In genomic region chr7:141482531-141483024, GRCm38 (mm10) we compare ENCODE assay signal across 10 mouse cellular contexts. TPM values are rescaled to one million over a fixed set of nuclear protein-coding genes. Genes with fewer than 3 reads are reported as not detected.
DNase-seq lines count a peak whose midpoint lies in the region; ATAC-seq and TF ChIP-seq lines count a peak whose summit lies in the region.
"Had no signal": no experiment of that assay in that cellular context is flagged by ENCODE, and none has a peak within 500 bp of the region (broad histone marks: within the 10 kb centered on the region; RNA-seq: fewer than 3 reads in every experiment).

No protein-coding gene starts in this region.

- peaks cover 30% of the 10 kb centered on the region for H3K4me1 ChIP-seq in kidney, embryonic 16.5 days (ENCODE audit: insufficient read depth, low read length)
- peaks cover 36% of the 10 kb centered on the region for H3K4me1 ChIP-seq in embryonic facial prominence, embryonic 12.5 days
- H3K4me1 ChIP-seq in hindbrain, embryonic 16.5 days (ENCODE audit: control insufficient read depth, insufficient read depth, low read depth, low read length): peaks cover 36% of the 10 kb centered on the region
- peaks cover 15% of the 10 kb centered on the region; the same call in 1 of the 2 replicates for H3K4me1 ChIP-seq in midbrain, postnatal 0 days (ENCODE audit: insufficient read depth, low read length)

- H3K9me3 ChIP-seq in kidney, embryonic 16.5 days (ENCODE audit: low read length): no peaks in the 10 kb centered on the region
- no peaks in the 10 kb centered on the region for H3K9me3 ChIP-seq in embryonic facial prominence, embryonic 12.5 days
- no peaks in the 10 kb centered on the region for H3K9me3 ChIP-seq in hindbrain, embryonic 16.5 days (ENCODE audit: control insufficient read depth, low read length)
- H3K9me3 ChIP-seq in midbrain, postnatal 0 days (ENCODE audit: low read length): no peaks in the 10 kb centered on the region

- H3K27me3 ChIP-seq in kidney, embryonic 16.5 days (ENCODE audit: insufficient read depth, low read length): no peaks in the 10 kb centered on the region
- peaks cover 26% of the 10 kb centered on the region for H3K27me3 ChIP-seq in embryonic facial prominence, embryonic 12.5 days
- no peaks in the 10 kb centered on the region for H3K27me3 ChIP-seq in hindbrain, embryonic 16.5 days (replicated peaks; ENCODE audit: control insufficient read depth, insufficient read depth, low read length)
- H3K27me3 ChIP-seq in midbrain, postnatal 0 days (ENCODE audit: insufficient read depth, low read length): no peaks in the 10 kb centered on the region

- peak overlapping the region; percentile 66 for H3K9ac ChIP-seq in kidney, embryonic 16.5 days (replicated peaks; ENCODE audit: low read length)
- H3K9ac ChIP-seq in embryonic facial prominence, embryonic 12.5 days: peak overlapping the region; percentile 53
- H3K9ac ChIP-seq in hindbrain, embryonic 16.5 days (ENCODE audit: low read depth, low read length): peak overlapping the region; percentile 80
- peak overlapping the region; percentile 79 for H3K9ac ChIP-seq in midbrain, postnatal 0 days (replicated peaks; ENCODE audit: low read length, poor library complexity, severe bottlenecking)

- H3K4me3 ChIP-seq in kidney, embryonic 16.5 days (ENCODE audit: low read length): peak overlapping the region; percentile 61
- H3K4me3 ChIP-seq in embryonic facial prominence, embryonic 12.5 days: peak overlapping the region; percentile 56
- peak overlapping the region; percentile 73 for H3K4me3 ChIP-seq in hindbrain, embryonic 16.5 days (ENCODE audit: low read length)
- peak overlapping the region; percentile 69 for H3K4me3 ChIP-seq in midbrain, postnatal 0 days (ENCODE audit: low read depth, low read length)

- WGBS in kidney, embryonic 16.5 days: 5% methylated on average over 11 of the region's 11 CpGs
- 10% methylated on average over 11 of the region's 11 CpGs for WGBS in embryonic facial prominence, embryonic 12.5 days
- 3% methylated on average over 11 of the region's 11 CpGs for WGBS in hindbrain, embryonic 16.5 days
- WGBS in midbrain, postnatal 0 days: 2% methylated on average over 11 of the region's 11 CpGs

- ATAC-seq in kidney, embryonic 16.5 days (ENCODE audit: low FRiP score, low TSS enrichment): 0 out of 2 replicates have a peak, but pooled peaks have one; percentile 4
- no peak for ATAC-seq in embryonic facial prominence, embryonic 12.5 days (ENCODE audit: insufficient number of reproducible peaks, insufficient read depth, low FRiP score, low TSS enrichment)
- peak; percentile 10; the same call in 1 of the 2 replicates for ATAC-seq in hindbrain, embryonic 16.5 days
- peak; percentile 6; the same call in 1 of the 2 replicates for ATAC-seq in midbrain, postnatal 0 days (ENCODE audit: low FRiP score)
- no peak for ATAC-seq in granulocyte monocyte progenitor cell, adult 5-6 weeks (replicated peaks; ENCODE audit: poor library complexity, severe bottlenecking)

- H3K4me2 ChIP-seq in kidney, embryonic 16.5 days (replicated peaks; ENCODE audit: low read depth, low read length): peak overlapping the region; percentile 96
- H3K4me2 ChIP-seq in embryonic facial prominence, embryonic 12.5 days (replicated peaks): peak overlapping the region; percentile 98
- peak overlapping the region; percentile 87 for H3K4me2 ChIP-seq in hindbrain, embryonic 16.5 days (ENCODE audit: low read length)
- peak overlapping the region; percentile 83 for H3K4me2 ChIP-seq in midbrain, postnatal 0 days (ENCODE audit: low read depth, low read length, poor library complexity, severe bottlenecking)

- no peak overlapping the region for H3K27ac ChIP-seq in kidney, embryonic 16.5 days (ENCODE audit: low read length)
- H3K27ac ChIP-seq in embryonic facial prominence, embryonic 12.5 days: no peak overlapping the region
- peak overlapping the region; percentile 83 for H3K27ac ChIP-seq in hindbrain, embryonic 16.5 days (ENCODE audit: low read depth, low read length)
- peak overlapping the region; percentile 81 for H3K27ac ChIP-seq in midbrain, postnatal 0 days (ENCODE audit: low read depth, low read length)

- no peak for DNase-seq in kidney, postnatal 25 days
- no peak for DNase-seq in midbrain, postnatal 0 days (ENCODE audit: low spot score)
- no peak for DNase-seq in frontal cortex, postnatal 10 days (ENCODE audit: low spot score in 2 of 2)
- DNase-seq in frontal cortex, postnatal 25 days (ENCODE audit: low spot score in 2 of 2): no peak
- DNase-seq: gastrocnemius, postnatal 36 days had no signal

- H3K36me3 ChIP-seq in kidney, embryonic 16.5 days (ENCODE audit: insufficient read depth, low read length): no peaks in the 10 kb centered on the region
- no peaks in the 10 kb centered on the region for H3K36me3 ChIP-seq in embryonic facial prominence, embryonic 12.5 days
- no peaks in the 10 kb centered on the region for H3K36me3 ChIP-seq in hindbrain, embryonic 16.5 days (ENCODE audit: control insufficient read depth, insufficient read depth, low read length)
- no peaks in the 10 kb centered on the region for H3K36me3 ChIP-seq in midbrain, postnatal 0 days (ENCODE audit: insufficient read depth, low read length)

- TF ChIP-seq CTCF in midbrain, postnatal 0 days (IDR thresholded peaks at IDR 0.05): no peak

RNA-seq across cellular contexts. Expression of gene Tspan4, which starts 7.5 kb away (rescaled TPM):
- polyA plus RNA-seq in kidney, embryonic 16.5 days (2015; fragmentation: Nextera tagmentation; extraction: Ambion mirVana): 105 and 110 TPM in 2 replicates
- polyA plus RNA-seq in embryonic facial prominence, embryonic 12.5 days (2016; fragmentation: Nextera tagmentation; extraction: Ambion mirVana): 36.8 and 43.3 TPM in 2 replicates
- 68.3 and 71.0 TPM in 2 replicates for polyA plus RNA-seq in hindbrain, embryonic 16.5 days (2015; fragmentation: Nextera tagmentation; extraction: Ambion mirVana)
- total RNA-seq in midbrain, postnatal 0 days (2014; rRNA removed): 91.4 and 94.8 TPM in 2 replicates
- 68.1 and 75.7 TPM in 2 replicates for polyA plus RNA-seq in midbrain, postnatal 0 days (2015; fragmentation: Nextera tagmentation; extraction: Ambion mirVana)
- total RNA-seq in granulocyte monocyte progenitor cell, adult 5-6 weeks (2014; fragmentation: Nextera tagmentation): 50.4 and 53.8 TPM in 2 replicates
- 42.6 and 44.9 TPM in 2 replicates for total RNA-seq in granulocyte monocyte progenitor cell, adult 5-6 weeks (2017)
- total RNA-seq: neutrophil, adult 5-6 weeks had no signal

RNA-seq across cellular contexts. Expression of gene Polr2l, which starts 7.6 kb away (rescaled TPM):
- 68.8 and 73.2 TPM in 2 replicates for polyA plus RNA-seq in kidney, embryonic 16.5 days (2015; fragmentation: Nextera tagmentation; extraction: Ambion mirVana)
- 66.2 and 68.9 TPM in 2 replicates for polyA plus RNA-seq in embryonic facial prominence, embryonic 12.5 days (2016; fragmentation: Nextera tagmentation; extraction: Ambion mirVana)
- 72.4 and 75.8 TPM in 2 replicates for polyA plus RNA-seq in hindbrain, embryonic 16.5 days (2015; fragmentation: Nextera tagmentation; extraction: Ambion mirVana)
- total RNA-seq in midbrain, postnatal 0 days (2014; rRNA removed): 27.0 and 28.9 TPM in 2 replicates
- 77.9 and 78.5 TPM in 2 replicates for polyA plus RNA-seq in midbrain, postnatal 0 days (2015; fragmentation: Nextera tagmentation; extraction: Ambion mirVana)
- total RNA-seq in granulocyte monocyte progenitor cell, adult 5-6 weeks (2014; fragmentation: Nextera tagmentation): 36.4 and 59.6 TPM in 2 replicates
- 40.9 and 43.5 TPM in 2 replicates for total RNA-seq in granulocyte monocyte progenitor cell, adult 5-6 weeks (2017)

RNA-seq across cellular contexts. Expression of gene Cd151, which starts 15.4 kb away (rescaled TPM):
- polyA plus RNA-seq in kidney, embryonic 16.5 days (2015; fragmentation: Nextera tagmentation; extraction: Ambion mirVana): 48.4 and 54.3 TPM in 2 replicates
- polyA plus RNA-seq in embryonic facial prominence, embryonic 12.5 days (2016; fragmentation: Nextera tagmentation; extraction: Ambion mirVana): 17.0 and 19.6 TPM in 2 replicates
- 23.0 and 24.7 TPM in 2 replicates for polyA plus RNA-seq in hindbrain, embryonic 16.5 days (2015; fragmentation: Nextera tagmentation; extraction: Ambion mirVana)
- total RNA-seq in midbrain, postnatal 0 days (2014; rRNA removed): 46.4 and 52.9 TPM in 2 replicates
- polyA plus RNA-seq in midbrain, postnatal 0 days (2015; fragmentation: Nextera tagmentation; extraction: Ambion mirVana): 13.6 and 15.0 TPM in 2 replicates
- total RNA-seq in granulocyte monocyte progenitor cell, adult 5-6 weeks (2014; fragmentation: Nextera tagmentation): 19.2 and 20.0 TPM in 2 replicates
- 18.4 and 20.4 TPM in 2 replicates for total RNA-seq in granulocyte monocyte progenitor cell, adult 5-6 weeks (2017)

RNA-seq across cellular contexts. Expression of gene Cracr2b, which starts 21.7 kb away (rescaled TPM):
- 23.7 and 24.1 TPM in 2 replicates for polyA plus RNA-seq in kidney, embryonic 16.5 days (2015; fragmentation: Nextera tagmentation; extraction: Ambion mirVana)
- polyA plus RNA-seq in embryonic facial prominence, embryonic 12.5 days (2016; fragmentation: Nextera tagmentation; extraction: Ambion mirVana): 12.8 and 13.3 TPM in 2 replicates
- polyA plus RNA-seq in hindbrain, embryonic 16.5 days (2015; fragmentation: Nextera tagmentation; extraction: Ambion mirVana): 7.9 and 10.8 TPM in 2 replicates
- total RNA-seq in midbrain, postnatal 0 days (2014; rRNA removed): 4.0 and 5.3 TPM in 2 replicates
- polyA plus RNA-seq in midbrain, postnatal 0 days (2015; fragmentation: Nextera tagmentation; extraction: Ambion mirVana): 5.3 and 5.9 TPM in 2 replicates
- total RNA-seq in granulocyte monocyte progenitor cell, adult 5-6 weeks (2014; fragmentation: Nextera tagmentation): 15.8 and 21.3 TPM in 2 replicates
- total RNA-seq in granulocyte monocyte progenitor cell, adult 5-6 weeks (2017): 14.9 and 15.8 TPM in 2 replicates

RNA-seq across cellular contexts. Expression of gene Pnpla2, which starts 27.6 kb away (rescaled TPM):
- polyA plus RNA-seq in kidney, embryonic 16.5 days (2015; fragmentation: Nextera tagmentation; extraction: Ambion mirVana): 47.0 and 51.5 TPM in 2 replicates
- 13.9 and 14.6 TPM in 2 replicates for polyA plus RNA-seq in embryonic facial prominence, embryonic 12.5 days (2016; fragmentation: Nextera tagmentation; extraction: Ambion mirVana)
- polyA plus RNA-seq in hindbrain, embryonic 16.5 days (2015; fragmentation: Nextera tagmentation; extraction: Ambion mirVana): 20.0 and 20.9 TPM in 2 replicates
- total RNA-seq in midbrain, postnatal 0 days (2014; rRNA removed): 6.5 and 7.0 TPM in 2 replicates
- 22.2 and 24.5 TPM in 2 replicates for polyA plus RNA-seq in midbrain, postnatal 0 days (2015; fragmentation: Nextera tagmentation; extraction: Ambion mirVana)
- total RNA-seq in granulocyte monocyte progenitor cell, adult 5-6 weeks (2014; fragmentation: Nextera tagmentation): 93.9 and 97.0 TPM in 2 replicates
- 19.0 and 35.1 TPM in 2 replicates for total RNA-seq in granulocyte monocyte progenitor cell, adult 5-6 weeks (2017)

Comparison
In these comparisons a context has a peak if more than half of its experiments do, and no peak if none do; other contexts are left out.
1. ATAC-seq: peak in kidney, embryonic 16.5 days (single experiment), hindbrain, embryonic 16.5 days (single experiment) and midbrain, postnatal 0 days (single experiment); none in embryonic facial prominence, embryonic 12.5 days (single experiment) and granulocyte monocyte progenitor cell, adult 5-6 weeks (single experiment).
2. H3K27ac ChIP-seq: peak in hindbrain, embryonic 16.5 days (single experiment) and midbrain, postnatal 0 days (single experiment); none in kidney, embryonic 16.5 days (single experiment) and embryonic facial prominence, embryonic 12.5 days (single experiment).
3. Peak in every context shown above with its lines, with median percentiles within 50 percentile points of each other: H3K4me2 ChIP-seq, H3K4me3 ChIP-seq and H3K9ac ChIP-seq.